Mouse (Mus musculus): Measurements from ENCODE around the gene Csrnp3. TPM values are rescaled to one million over a fixed set of nuclear protein-coding genes. Genes with fewer than 3 reads are reported as not detected.

Csrnp3 gene
- polyA plus RNA-seq, 1 experiment from 2014 or later: 15.0 TPM

DNA sequence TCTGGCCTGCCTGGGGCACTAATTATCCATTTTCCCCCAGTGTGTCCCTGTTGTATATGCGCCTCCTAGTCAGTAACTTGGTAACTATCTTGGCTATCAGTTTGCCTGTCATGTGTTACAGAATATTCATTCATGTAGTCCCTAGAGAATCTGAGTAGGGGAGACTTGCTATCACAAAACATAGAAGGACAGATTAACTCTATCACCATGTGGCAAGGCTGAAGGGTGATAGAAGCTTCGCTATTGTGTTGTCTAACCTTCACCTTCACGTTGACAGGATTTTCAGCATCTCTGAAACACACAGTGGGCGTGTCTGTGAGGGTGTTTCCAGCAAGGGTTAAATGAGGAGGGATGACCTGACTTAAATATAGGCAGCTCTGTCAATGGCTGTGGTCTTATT, 140.1 kb downstream of the Csrnp3 start:
- 81% methylated on average over 4 of the region's 4 CpGs for WGBS
- Histone ChIP-seq H3K9ac (ENCODE audit: low read length) (no peak overlapping the region), H3K27me3 (ENCODE audit: control insufficient read depth, insufficient read depth, low read length) (no peaks in the 10 kb centered on the region), H3K27ac (ENCODE audit: low read depth, low read length) (no peak overlapping the region), H3K9me3 (ENCODE audit: control insufficient read depth, low read length) (no peaks in the 10 kb centered on the region), H3K4me1 (ENCODE audit: control insufficient read depth, insufficient read depth, low read length) (peaks cover 2% of the 10 kb centered on the region; the same call in 1 of the 2 replicates), H3K4me3 (ENCODE audit: low read depth, low read length) (no peak overlapping the region), H3K4me2 (no peak overlapping the region), H3K36me3 (ENCODE audit: control insufficient read depth, insufficient read depth, low read length) (no peaks in the 10 kb centered on the region)
- DNase-seq (ENCODE audit: low spot score, missing footprints) (peak; percentile 64), ATAC-seq (ENCODE audit: low FRiP score) (no peak)

DNA sequence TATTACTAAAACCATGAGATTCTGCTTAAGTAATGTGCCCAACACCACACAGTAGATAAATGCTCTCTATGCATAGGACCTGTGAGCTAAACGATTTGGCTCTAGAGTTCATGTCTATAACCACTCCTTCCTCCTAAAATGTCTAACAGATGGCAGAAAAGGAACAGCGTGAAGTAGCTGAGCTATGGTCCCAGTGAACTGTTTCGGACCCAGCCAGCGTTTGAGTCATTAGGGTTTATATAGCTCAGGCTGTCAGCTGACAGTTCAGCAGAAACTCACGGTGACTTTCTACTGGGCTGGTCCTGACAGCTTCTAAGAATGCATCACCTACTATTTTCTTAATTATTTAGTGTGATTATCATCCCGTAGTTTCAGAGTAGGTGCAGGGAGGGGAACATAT, 141.5 kb downstream of the Csrnp3 start:
- Histone ChIP-seq H3K9ac (ENCODE audit: low read length) (no peak overlapping the region), H3K36me3 (ENCODE audit: control insufficient read depth, insufficient read depth, low read length) (no peaks in the 10 kb centered on the region), H3K4me3 (ENCODE audit: low read depth, low read length) (no peak overlapping the region), H3K4me1 (ENCODE audit: control insufficient read depth, insufficient read depth, low read length) (peaks cover 2% of the 10 kb centered on the region; the same call in 1 of the 2 replicates), H3K9me3 (ENCODE audit: control insufficient read depth, low read length) (no peaks in the 10 kb centered on the region), H3K4me2 (no peak overlapping the region), H3K27me3 (ENCODE audit: control insufficient read depth, insufficient read depth, low read length) (no peaks in the 10 kb centered on the region), H3K27ac (ENCODE audit: low read depth, low read length) (no peak overlapping the region)
- WGBS: 85% methylated on average over 6 of the region's 6 CpGs
- ATAC-seq (ENCODE audit: low FRiP score) (no peak), DNase-seq (ENCODE audit: low spot score, missing footprints) (peak; percentile 49)

DNA sequence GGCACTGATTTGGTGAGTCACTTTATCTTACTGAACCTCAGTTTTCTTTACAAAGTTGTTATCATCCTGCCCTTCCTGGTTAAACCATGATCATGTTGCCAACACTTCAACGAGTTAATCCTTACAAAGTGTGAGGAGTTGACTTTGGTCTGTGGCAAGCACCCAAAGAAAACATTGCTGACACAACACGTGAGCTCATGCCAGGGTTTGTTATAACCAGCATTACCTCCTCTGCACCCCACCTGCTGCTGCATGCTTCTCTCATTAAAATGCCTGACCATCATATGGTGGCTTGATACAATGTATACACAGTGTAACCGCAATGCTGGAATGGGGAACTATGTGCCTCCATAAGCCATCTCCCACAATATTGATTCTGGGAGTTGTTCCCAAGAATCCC, 142.0 kb downstream of the Csrnp3 start:
- WGBS: 83% methylated on average over 3 of the region's 3 CpGs
- no peak overlapping the region for H3K4me2 ChIP-seq
- H3K9ac ChIP-seq (ENCODE audit: low read length): no peak overlapping the region
- ATAC-seq (ENCODE audit: low FRiP score) (no peak), DNase-seq (ENCODE audit: low spot score, missing footprints) (peak; percentile 78)
- no peak overlapping the region for H3K27ac ChIP-seq (ENCODE audit: low read depth, low read length)
- H3K4me3 ChIP-seq (ENCODE audit: low read depth, low read length): no peak overlapping the region
- H3K36me3 ChIP-seq (ENCODE audit: control insufficient read depth, insufficient read depth, low read length): no peaks in the 10 kb centered on the region
- H3K27me3 ChIP-seq (ENCODE audit: control insufficient read depth, insufficient read depth, low read length): no peaks in the 10 kb centered on the region
- peaks cover 8% of the 10 kb centered on the region; the same call in 1 of the 2 replicates for H3K4me1 ChIP-seq (ENCODE audit: control insufficient read depth, insufficient read depth, low read length)
- H3K9me3 ChIP-seq (ENCODE audit: control insufficient read depth, low read length): no peaks in the 10 kb centered on the region

DNA sequence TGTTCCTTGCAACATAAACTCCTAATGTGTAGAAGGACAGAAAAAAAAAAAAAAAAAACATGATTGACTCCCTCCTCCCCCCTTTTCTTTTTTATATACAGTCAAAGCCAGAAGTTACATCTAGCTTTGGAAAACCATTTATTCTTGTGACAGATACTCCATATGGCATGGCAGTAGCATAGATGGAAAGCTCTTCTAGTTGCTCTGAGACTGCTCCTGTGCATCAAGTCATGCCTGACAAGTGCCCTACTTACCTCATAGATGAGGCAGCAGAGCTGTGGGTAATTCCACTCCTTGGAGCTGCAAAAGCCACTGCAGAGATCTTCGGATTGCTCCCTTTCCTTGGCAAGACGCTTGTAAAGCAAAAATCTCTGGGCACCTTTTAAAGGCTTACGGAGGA, 143.2 kb downstream of the Csrnp3 start:
- WGBS: 88% methylated on average over 3 of the region's 3 CpGs
- Histone ChIP-seq H3K4me1 (ENCODE audit: control insufficient read depth, insufficient read depth, low read length) (peaks cover 16% of the 10 kb centered on the region), H3K36me3 (ENCODE audit: control insufficient read depth, insufficient read depth, low read length) (no peaks in the 10 kb centered on the region), H3K9ac (ENCODE audit: low read length) (no peak overlapping the region), H3K4me3 (ENCODE audit: low read depth, low read length) (no peak overlapping the region), H3K27ac (ENCODE audit: low read depth, low read length) (no peak overlapping the region), H3K9me3 (ENCODE audit: control insufficient read depth, low read length) (no peaks in the 10 kb centered on the region), H3K27me3 (ENCODE audit: control insufficient read depth, insufficient read depth, low read length) (no peaks in the 10 kb centered on the region), H3K4me2 (no peak overlapping the region)
- peak; percentile 69 for DNase-seq (ENCODE audit: low spot score, missing footprints)
- no peak for ATAC-seq (ENCODE audit: low FRiP score)

DNA sequence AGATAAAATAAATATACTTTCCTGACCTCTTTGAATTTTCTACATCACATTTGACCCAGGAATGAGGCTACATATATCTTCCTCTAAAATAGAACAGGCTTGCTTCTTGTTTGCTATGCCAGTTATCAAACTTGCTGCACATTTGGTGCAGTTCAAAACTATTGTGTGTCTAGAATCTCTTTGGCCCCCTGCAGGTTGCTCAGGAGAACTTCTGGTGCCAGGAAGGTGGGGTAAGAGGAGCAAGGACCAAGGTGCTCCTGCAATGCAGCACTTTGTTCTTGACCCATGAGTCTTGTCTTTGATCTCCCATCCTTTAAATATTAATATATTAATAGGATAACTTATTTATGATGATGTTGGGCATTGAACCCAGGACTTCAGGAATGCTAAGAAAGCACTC, 144.5 kb downstream of the Csrnp3 start:
- Histone ChIP-seq H3K9me3 (ENCODE audit: control insufficient read depth, low read length) (no peaks in the 10 kb centered on the region), H3K4me2 (no peak overlapping the region), H3K27ac (ENCODE audit: low read depth, low read length) (no peak overlapping the region), H3K27me3 (ENCODE audit: control insufficient read depth, insufficient read depth, low read length) (no peaks in the 10 kb centered on the region), H3K4me1 (ENCODE audit: control insufficient read depth, insufficient read depth, low read length) (peaks cover 20% of the 10 kb centered on the region), H3K36me3 (ENCODE audit: control insufficient read depth, insufficient read depth, low read length) (no peaks in the 10 kb centered on the region), H3K4me3 (ENCODE audit: low read depth, low read length) (no peak overlapping the region), H3K9ac (ENCODE audit: low read length) (no peak overlapping the region)
- no peak for ATAC-seq (ENCODE audit: low FRiP score)
- no peak for DNase-seq (ENCODE audit: low spot score, missing footprints)

DNA sequence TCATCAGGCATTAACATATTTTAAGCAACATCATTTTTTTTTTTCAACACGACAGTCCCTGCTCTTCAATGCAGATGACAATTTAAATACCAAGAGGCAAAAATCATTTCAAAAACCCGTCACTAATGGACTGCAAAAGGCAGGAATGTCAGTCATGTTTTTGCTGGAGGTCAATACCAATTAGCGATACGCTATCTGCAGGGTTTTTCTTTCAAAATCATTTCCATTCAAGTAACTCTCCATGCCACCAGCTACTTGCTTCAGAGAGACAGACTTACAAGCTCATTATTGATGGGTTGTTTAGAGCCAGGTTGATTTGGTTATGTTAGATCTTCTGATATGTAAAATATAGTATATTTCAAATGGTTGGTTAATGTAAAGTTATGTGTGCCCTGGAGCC, 145.2 kb downstream of the Csrnp3 start:
- no peaks in the 10 kb centered on the region for H3K9me3 ChIP-seq (ENCODE audit: control insufficient read depth, low read length)
- no peak overlapping the region for H3K4me3 ChIP-seq (ENCODE audit: low read depth, low read length)
- H3K4me2 ChIP-seq: no peak overlapping the region
- no peak for ATAC-seq (ENCODE audit: low FRiP score)
- no peak overlapping the region for H3K27ac ChIP-seq (ENCODE audit: low read depth, low read length)
- no peaks in the 10 kb centered on the region for H3K36me3 ChIP-seq (ENCODE audit: control insufficient read depth, insufficient read depth, low read length)
- 64% methylated on average over 4 of the region's 4 CpGs for WGBS
- H3K9ac ChIP-seq (ENCODE audit: low read length): no peak overlapping the region
- peaks cover 24% of the 10 kb centered on the region for H3K4me1 ChIP-seq (ENCODE audit: control insufficient read depth, insufficient read depth, low read length)
- no peak for DNase-seq (ENCODE audit: low spot score, missing footprints)
- H3K27me3 ChIP-seq (ENCODE audit: control insufficient read depth, insufficient read depth, low read length): no peaks in the 10 kb centered on the region

DNA sequence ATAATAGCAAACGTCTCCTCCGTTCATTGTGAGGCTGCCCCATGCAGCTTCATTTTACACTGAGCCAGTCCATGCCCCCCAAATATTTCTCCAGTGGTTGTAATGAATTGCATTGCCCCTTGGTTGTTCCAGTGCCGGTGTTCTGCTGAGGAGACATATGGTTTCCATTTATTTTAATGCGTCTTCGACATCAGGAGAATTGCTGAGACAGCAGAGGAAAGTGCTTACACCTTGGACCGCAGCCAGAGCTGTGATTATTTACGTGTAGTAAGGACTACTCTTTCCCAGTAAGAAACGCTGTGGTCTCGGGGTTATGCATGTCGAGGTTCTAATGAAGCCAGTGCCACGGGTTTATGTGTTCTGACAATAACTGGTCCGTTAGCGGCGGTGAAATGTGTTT, 147.8 kb downstream of the Csrnp3 start:
- H3K9me3 ChIP-seq (ENCODE audit: control insufficient read depth, low read length): no peaks in the 10 kb centered on the region
- no peak for DNase-seq (ENCODE audit: low spot score, missing footprints)
- no peak overlapping the region for H3K4me3 ChIP-seq (ENCODE audit: low read depth, low read length)
- H3K27ac ChIP-seq (ENCODE audit: low read depth, low read length): peak overlapping the region; percentile 22; the same call in 1 of the 2 replicates
- ATAC-seq (ENCODE audit: low FRiP score): no peak
- H3K4me2 ChIP-seq: no peak overlapping the region
- H3K9ac ChIP-seq (ENCODE audit: low read length): no peak overlapping the region
- 73% methylated on average over 14 of the region's 14 CpGs for WGBS
- no peaks in the 10 kb centered on the region for H3K27me3 ChIP-seq (ENCODE audit: control insufficient read depth, insufficient read depth, low read length)
- H3K4me1 ChIP-seq (ENCODE audit: control insufficient read depth, insufficient read depth, low read length): peaks cover 24% of the 10 kb centered on the region
- no peaks in the 10 kb centered on the region for H3K36me3 ChIP-seq (ENCODE audit: control insufficient read depth, insufficient read depth, low read length)

DNA sequence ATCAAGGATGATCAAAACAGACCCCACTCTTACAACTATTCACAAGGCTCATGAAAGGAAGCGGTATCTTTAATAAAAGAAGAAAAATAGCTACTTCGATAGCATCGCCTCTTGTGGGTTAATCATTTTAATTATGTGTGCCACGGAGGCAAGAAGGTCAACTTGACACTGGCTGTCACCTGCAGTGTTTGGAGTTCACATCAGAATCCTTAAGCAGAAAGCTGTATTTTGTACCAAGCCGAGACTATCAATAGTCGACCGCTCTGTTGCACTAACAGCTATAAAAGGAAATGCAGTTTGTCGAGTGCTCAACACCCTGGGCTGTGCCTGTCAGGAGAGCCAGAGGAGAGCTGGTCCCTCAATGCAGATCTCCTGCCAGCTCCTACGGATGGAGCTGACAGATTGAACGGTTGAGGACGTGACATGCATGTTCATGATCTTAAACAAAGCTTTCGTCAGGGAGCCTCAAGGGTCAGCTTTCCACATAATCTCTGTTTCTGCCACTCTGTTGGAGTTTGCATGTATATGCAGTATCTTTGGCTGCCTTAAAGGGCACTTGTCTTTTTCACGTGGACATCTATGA, 149.4 kb downstream of the Csrnp3 start:
- H3K4me1 ChIP-seq (ENCODE audit: control insufficient read depth, insufficient read depth, low read length): peaks cover 24% of the 10 kb centered on the region
- ATAC-seq (ENCODE audit: low FRiP score) (peak; percentile 96), DNase-seq (ENCODE audit: low spot score, missing footprints) (peak; percentile 95)
- no peak overlapping the region for H3K9ac ChIP-seq (ENCODE audit: low read length)
- H3K9me3 ChIP-seq (ENCODE audit: control insufficient read depth, low read length): no peaks in the 10 kb centered on the region
- 30% methylated on average over 13 of the region's 13 CpGs for WGBS
- no peaks in the 10 kb centered on the region for H3K36me3 ChIP-seq (ENCODE audit: control insufficient read depth, insufficient read depth, low read length)
- no peaks in the 10 kb centered on the region for H3K27me3 ChIP-seq (ENCODE audit: control insufficient read depth, insufficient read depth, low read length)
- H3K4me2 ChIP-seq: peak overlapping the region; percentile 30; the same call in 1 of the 2 replicates
- no peak overlapping the region for H3K4me3 ChIP-seq (ENCODE audit: low read depth, low read length)
- peak overlapping the region; percentile 86 for H3K27ac ChIP-seq (ENCODE audit: low read depth, low read length)

DNA sequence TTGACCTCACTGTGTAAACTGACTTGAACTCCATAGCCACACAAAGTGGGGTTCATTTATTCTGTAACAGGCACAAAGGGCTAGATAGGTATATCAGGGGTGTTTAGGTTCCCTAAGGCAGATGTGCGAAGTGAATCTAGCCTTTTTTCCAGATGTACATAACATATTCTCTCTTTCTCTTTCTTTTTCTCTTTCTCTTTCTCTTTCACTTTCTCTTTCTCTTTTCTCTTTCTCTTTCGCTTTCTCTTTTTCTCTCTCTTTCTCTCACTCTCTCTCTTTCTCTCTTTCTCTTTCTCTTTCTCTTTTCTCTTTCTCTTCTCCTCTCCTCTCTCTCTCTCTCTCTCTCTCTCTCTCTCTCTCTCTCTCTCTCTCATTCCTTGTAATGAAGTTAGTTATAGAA, 153.2 kb downstream of the Csrnp3 start:
- no peaks in the 10 kb centered on the region for H3K9me3 ChIP-seq (ENCODE audit: control insufficient read depth, low read length)
- no peak overlapping the region for H3K9ac ChIP-seq (ENCODE audit: low read length)
- H3K27me3 ChIP-seq (ENCODE audit: control insufficient read depth, insufficient read depth, low read length): no peaks in the 10 kb centered on the region
- peaks cover 10% of the 10 kb centered on the region for H3K4me1 ChIP-seq (ENCODE audit: control insufficient read depth, insufficient read depth, low read length)
- no peak overlapping the region for H3K27ac ChIP-seq (ENCODE audit: low read depth, low read length)
- no peaks in the 10 kb centered on the region for H3K36me3 ChIP-seq (ENCODE audit: control insufficient read depth, insufficient read depth, low read length)
- no peak overlapping the region for H3K4me2 ChIP-seq
- ATAC-seq (ENCODE audit: low FRiP score): no peak
- no peak for DNase-seq (ENCODE audit: low spot score, missing footprints)
- WGBS: 97% methylated on average over 2 of the region's 2 CpGs
- H3K4me3 ChIP-seq (ENCODE audit: low read depth, low read length): no peak overlapping the region
